Comparison of ENCODE assay signal across 8 mouse cellular contexts in the genomic region with DNA sequence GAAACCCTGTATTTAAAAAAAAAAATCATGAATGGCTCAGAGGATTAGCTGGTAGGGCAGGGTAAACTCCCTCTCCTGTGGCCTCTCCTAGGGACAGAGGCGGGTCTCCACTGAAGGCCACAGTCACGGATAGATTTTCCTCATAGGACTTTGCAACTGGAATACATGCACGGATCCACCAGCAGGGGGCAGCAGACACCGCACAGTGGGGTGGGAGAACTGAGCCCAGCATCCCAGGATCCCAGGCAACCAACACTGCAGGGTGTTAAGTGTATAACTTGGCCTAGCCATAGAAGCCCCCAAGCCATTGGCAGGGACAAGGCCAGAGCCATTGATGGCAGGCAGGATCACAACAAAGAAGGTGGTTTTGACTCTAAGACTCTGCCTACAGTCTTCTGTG. TPM values are rescaled to one million over a fixed set of nuclear protein-coding genes. Genes with fewer than 3 reads are reported as not detected.
A peak's percentile ranks its signal among the peaks of the same experiment; 100 is the strongest.
DNase-seq lines count a peak whose midpoint lies in the region; ATAC-seq and TF ChIP-seq lines count a peak whose summit lies in the region.

No protein-coding gene starts in this region.

- intact Hi-C loops in heart, postnatal 25 days (cut with DNase I): loop anchor here (1.0 kb wide), 2 partner anchors 186 to 217 kb away; no protein-coding TSS in a partner anchor

- peak; percentile 74 for TF ChIP-seq CTCF in G1E (IDR thresholded peaks at IDR 0.05; ENCODE audit: low read depth, low read length)
- peak; percentile 88 for TF ChIP-seq CTCF in bone marrow, adult 2 months (IDR thresholded peaks at IDR 0.05; ENCODE audit: control insufficient read depth, insufficient read depth, low read length)

- no peaks in the 10 kb centered on the region for H3K9me3 ChIP-seq in G1E (replicated peaks)

- H3K27me3 ChIP-seq in G1E (ENCODE audit: insufficient read depth, low read length): peaks cover 19% of the 10 kb centered on the region; the same call in 1 of the 2 replicates

- ATAC-seq in G1E (ENCODE audit: extremely low read depth, insufficient number of reproducible peaks, low FRiP score, poor library complexity, severe bottlenecking): no peak; the same call in 1 of the 2 replicates
- ATAC-seq in activated CD4-positive, CD25-positive, alpha-beta regulatory T cell, adult 4 months: no peak

- peaks cover 6% of the 10 kb centered on the region for H3K4me1 ChIP-seq in G1E (ENCODE audit: insufficient read depth, low read depth, low read length)
- H3K4me1 ChIP-seq in bone marrow, adult 2 months (ENCODE audit: control insufficient read depth, insufficient read depth, low read length): no peaks in the 10 kb centered on the region

- no peak for TF ChIP-seq POLR2A in bone marrow, adult 2 months (IDR thresholded peaks at IDR 0.05; ENCODE audit: borderline replicate concordance, control insufficient read depth, low read depth, low read length)

- 30% methylated on average over 4 of the region's 4 CpGs for WGBS in bone marrow, adult 2 months

- H3K4me3 ChIP-seq in G1E (ENCODE audit: low read depth, low read length): no peak overlapping the region
- no peak overlapping the region for H3K4me3 ChIP-seq in bone marrow, adult 2 months (replicated peaks; ENCODE audit: control insufficient read depth, low read depth, low read length)

- H3K36me3 ChIP-seq in G1E (replicated peaks): no peaks in the 10 kb centered on the region

- H3K27ac ChIP-seq in bone marrow, adult 2 months (ENCODE audit: control insufficient read depth, insufficient read depth, low read depth, low read length, poor library complexity): no peak overlapping the region

- peak; percentile 46 for DNase-seq in G1E (ENCODE audit: low spot score)
- DNase-seq in fibroblast of lung, adult 2 months (ENCODE audit: low read depth): peak; percentile 35
- peak; percentile 55 for DNase-seq in heart, postnatal 25 days (ENCODE audit: low spot score)
- peak; percentile 80 to 97 for DNase-seq in layer of hippocampus, postnatal 25 days (ENCODE audit: extremely low spot score in 1 of 2, low spot score in 1 of 2)
- peak; percentile 88 for DNase-seq in mesoderm, embryonic 11.5 days (ENCODE audit: low read depth, low spot score)
- peak; percentile 76 for DNase-seq in right cerebral cortex, postnatal 25 days

RNA-seq across cellular contexts. Expression of a gene that starts 23.4 kb away (rescaled TPM):
- total RNA-seq in G1E (2014; fragmentation: Nextera tagmentation) (0.92 and 2.6 TPM in 2 replicates), G1E (2017) (2.5 and 2.6 TPM in 2 replicates)
- 13.3 and 17.6 TPM in 2 replicates for polyA plus RNA-seq in G1E (2012)
- 2.6 and 6.7 TPM in 2 replicates for polyA plus RNA-seq in bone marrow, adult 2 months (2011; ENCODE audit: insufficient read depth, insufficient read length, low replicate concordance, missing spikeins)
- total RNA-seq in heart, postnatal 25 days (2021): 10 to 100 TPM; 12.2 to 13.2 TPM
- 10 to 100 TPM in 1 of 2 experiments, 1 to 10 TPM in 1; 7.8 to 10.2 TPM for total RNA-seq in layer of hippocampus, postnatal 25 days (2021)
- 1 to 10 TPM in 1 of 2 experiments, under 1 TPM in 1; 0.60 to 1.2 TPM for polyA plus RNA-seq in activated CD4-positive, CD25-positive, alpha-beta regulatory T cell, adult 4 months (2017; shearing (Covaris generic))

RNA-seq across cellular contexts. Expression of a gene that starts 34.7 kb away (rescaled TPM):
- 20.4 and 25.7 TPM in 2 replicates for total RNA-seq in G1E (2014; fragmentation: Nextera tagmentation)
- total RNA-seq in G1E (2017): 16.3 and 20.3 TPM in 2 replicates
- polyA plus RNA-seq in G1E (2012): 122 and 186 TPM in 2 replicates
- 17.1 and 36.8 TPM in 2 replicates for polyA plus RNA-seq in bone marrow, adult 2 months (2011; ENCODE audit: insufficient read depth, insufficient read length, low replicate concordance, missing spikeins)
- total RNA-seq in heart, postnatal 25 days (2021): 10 to 100 TPM; 20.3 to 27.3 TPM
- total RNA-seq in layer of hippocampus, postnatal 25 days (2021): 10 to 100 TPM; 22.0 TPM
- polyA plus RNA-seq in activated CD4-positive, CD25-positive, alpha-beta regulatory T cell, adult 4 months (2017; shearing (Covaris generic)): 10 to 100 TPM in 1 of 2 experiments, 1 to 10 TPM in 1; 9.8 to 11.6 TPM

Comparison
In these comparisons a context has a peak if more than half of its experiments do, and no peak if none do; other contexts are left out.
1. DNase-seq: peak in every context shown above with its lines; median percentile 88 in layer of hippocampus, postnatal 25 days; 88 in mesoderm, embryonic 11.5 days; 76 in right cerebral cortex, postnatal 25 days; 55 in heart, postnatal 25 days; 46 in G1E; 35 in fibroblast of lung, adult 2 months.